Mouse (Mus musculus): Measurements from ENCODE around the gene Pusl1.

DNA sequence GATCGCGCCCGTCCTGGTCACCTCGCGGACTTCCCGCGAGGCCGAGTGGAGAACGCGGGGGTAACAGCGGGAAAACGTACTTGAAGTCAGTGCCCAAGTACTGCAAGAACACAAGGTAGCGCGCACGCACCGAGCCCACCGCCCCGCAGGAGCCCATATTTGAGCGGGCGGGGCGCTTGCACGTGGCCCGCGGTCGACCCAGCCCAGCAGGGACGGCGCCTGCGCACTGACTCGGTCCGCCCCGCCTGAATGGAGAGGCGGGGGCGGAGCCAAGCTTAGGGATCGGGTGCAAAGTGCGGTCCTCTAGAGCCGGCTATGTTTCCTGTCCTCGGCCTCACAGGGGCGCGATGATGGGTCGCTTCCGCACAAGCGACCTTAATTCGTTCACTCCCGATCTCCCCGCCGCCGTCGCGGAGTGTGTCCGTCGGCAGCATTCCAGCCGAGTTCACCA is at the start of gene Pusl1, which contains the start of gene Acap3:
- no peak for TF ChIP-seq POLR2A (IDR thresholded peaks at IDR 0.05; ENCODE audit: low read depth, low read length)
- no peak for TF ChIP-seq CTCF (conservative IDR thresholded peaks at IDR 0.05; ENCODE audit: insufficient read depth, insufficient read length, low read depth, low read length)
